Mouse (Mus musculus) MEL (cell line): Measurements from ENCODE around the gene Pigk. TPM values are rescaled to one million over a fixed set of nuclear protein-coding genes. Genes with fewer than 3 reads are reported as not detected.
A peak's percentile ranks its signal among the peaks of the same experiment; 100 is the strongest.

Source experiments
- DNase-seq: peaks from one replicate; pipeline ENCODE4 v3.0.0; 2011; ENCODE audit warnings: low read depth, low spot score
- H3K27ac ChIP-seq: 2 replicates; pipeline ENCODE4 v1.5.1; 2012; ENCODE audit warnings: low read depth, mild to moderate bottlenecking, control low read depth, low read length, moderate library complexity; ENCODE audit not compliant: control insufficient read depth
- H3K27me3 ChIP-seq, 2 experiments: fragments of 150-350 bp in 1 of 2; sonication (generic) in 1 of 2; 2 replicates each; pipeline ENCODE4 v1.6.1; 2012; ENCODE audit warnings: low read length in 2 of 2, mild to moderate bottlenecking in 2 of 2, improper control_type of control experiment in 1 of 2, moderate library complexity in 1 of 2; ENCODE audit not compliant: insufficient read depth in 2 of 2, control insufficient read depth in 1 of 2
- H3K36me3 ChIP-seq, 2 experiments: 2 replicates each; pipeline ENCODE4 v1.6.1; 2012 to 2014; ENCODE audit warnings: low read length in 2 of 2, improper control_type of control experiment in 1 of 2, inconsistent platforms in 1 of 2, mild to moderate bottlenecking in 1 of 2; ENCODE audit not compliant: insufficient read depth in 2 of 2, control insufficient read depth in 1 of 2
- H3K4me1 ChIP-seq, 2 experiments: fragments of 150-350 bp in 1 of 2; sonication (generic) in 1 of 2; 2 replicates each; pipeline ENCODE4 v1.6.1; 2012; ENCODE audit warnings: low read length in 2 of 2, improper control_type of control experiment in 1 of 2, mild to moderate bottlenecking in 1 of 2; ENCODE audit not compliant: insufficient read depth in 2 of 2, control insufficient read depth in 1 of 2
- H3K4me3 ChIP-seq, 2 experiments: fragments of 150-350 bp in 1 of 2; sonication (generic) in 1 of 2; 2 replicates each; pipeline ENCODE4 v1.5.1; 2012; ENCODE audit warnings: low read depth in 2 of 2, low read length in 2 of 2, mild to moderate bottlenecking in 2 of 2, moderate library complexity in 2 of 2, control low read depth in 1 of 2, improper control_type of control experiment in 1 of 2; ENCODE audit not compliant: control insufficient read depth in 1 of 2, insufficient read depth in 1 of 2
- H3K79me2 ChIP-seq: 2 replicates; pipeline ENCODE4 v1.6.1; 2012; ENCODE audit warnings: mild to moderate bottlenecking, low read length, moderate library complexity; ENCODE audit not compliant: control insufficient read depth, poor library complexity, insufficient read depth
- H3K9ac ChIP-seq: 2 replicates; pipeline ENCODE4 v1.6.1; 2012; ENCODE audit warnings: low read depth, mild to moderate bottlenecking, control low read depth, low read length, moderate library complexity; ENCODE audit not compliant: control insufficient read depth, poor library complexity, severe bottlenecking
- H3K9me3 ChIP-seq: fragments of 150-350 bp; sonication (generic); replicated peaks from 2 replicates; pipeline ENCODE4 v1.6.1; 2012; ENCODE audit warnings: mild to moderate bottlenecking, low read length, improper control_type of control experiment, moderate library complexity; ENCODE audit not compliant: insufficient read depth
- BHLHE40 ChIP-seq: IDR thresholded peaks from 2 replicates; pipeline ENCODE4 v1.6.1; 2012; ENCODE audit warnings: low read depth, mild to moderate bottlenecking, inconsistent platforms, low read length, improper control_type of control experiment, borderline replicate concordance
- CHD1 ChIP-seq: IDR thresholded peaks from 2 replicates; pipeline ENCODE4 v1.6.1; 2012; ENCODE audit warnings: low read depth, mild to moderate bottlenecking, inconsistent platforms, low read length, improper control_type of control experiment
- CHD2 ChIP-seq: IDR thresholded peaks from 2 replicates; pipeline ENCODE4 v1.6.1; 2011; ENCODE audit warnings: low read length, improper control_type of control experiment
- CTCF ChIP-seq, 3 experiments: IDR thresholded peaks in 2 of 3; conservative IDR thresholded peaks in 1 of 3; 2 replicates each; pipeline ENCODE4 v1.5.1; 2011 to 2012; ENCODE audit warnings: low read length in 3 of 3, low read depth in 2 of 3, mild to moderate bottlenecking in 2 of 3, improper control_type of control experiment in 1 of 3, inconsistent platforms in 1 of 3, mixed read lengths in 1 of 3, moderate library complexity in 1 of 3; ENCODE audit not compliant: control insufficient read depth in 1 of 3, insufficient read depth in 1 of 3, poor library complexity in 1 of 3, severe bottlenecking in 1 of 3
- EP300 ChIP-seq, 2 experiments: IDR thresholded peaks; 2 replicates each; pipeline ENCODE4 v1.6.1; 2011; ENCODE audit warnings: improper control_type of control experiment in 2 of 2, low read length in 2 of 2, low read depth in 1 of 2, mild to moderate bottlenecking in 1 of 2
- ETS1 ChIP-seq: IDR thresholded peaks from 2 replicates; pipeline ENCODE4 v1.6.1; 2012; ENCODE audit warnings: low read depth, mild to moderate bottlenecking, inconsistent platforms, low read length, improper control_type of control experiment, moderate library complexity
- GABPA ChIP-seq: IDR thresholded peaks from 2 replicates; pipeline ENCODE4 v1.6.1; 2012; ENCODE audit warnings: low read depth, mild to moderate bottlenecking, inconsistent platforms, low read length, improper control_type of control experiment, moderate library complexity
- GATA1 ChIP-seq: IDR thresholded peaks from 2 replicates; pipeline ENCODE4 v1.6.1; 2011; ENCODE audit warnings: low read depth, low read length, improper control_type of control experiment
- JUND ChIP-seq: IDR thresholded peaks from 2 replicates; pipeline ENCODE4 v1.6.1; 2011; ENCODE audit warnings: low read depth, mild to moderate bottlenecking, improper control_type of control experiment, low read length
- KAT2A ChIP-seq: conservative IDR thresholded peaks from 2 replicates; pipeline ENCODE4 v1.6.1; 2012; ENCODE audit warnings: low read depth, low read length, improper control_type of control experiment, inconsistent platforms
- MAFK ChIP-seq: IDR thresholded peaks from 2 replicates; pipeline ENCODE4 v1.6.1; 2011; ENCODE audit warnings: low read depth, mild to moderate bottlenecking, low read length, improper control_type of control experiment, borderline replicate concordance
- MAX ChIP-seq: IDR thresholded peaks from 2 replicates; pipeline ENCODE4 v1.6.1; 2011; ENCODE audit warnings: low read length, improper control_type of control experiment
- MAZ ChIP-seq: IDR thresholded peaks from 2 replicates; pipeline ENCODE4 v1.6.1; 2012; ENCODE audit warnings: low read depth, mild to moderate bottlenecking, inconsistent platforms, low read length, improper control_type of control experiment
- MEF2A ChIP-seq: IDR thresholded peaks from 2 replicates; pipeline ENCODE4 v1.6.1; 2014; ENCODE audit warnings: low read depth, mild to moderate bottlenecking, inconsistent platforms, low read length, improper control_type of control experiment; ENCODE audit not compliant: poor library complexity, insufficient replicate concordance, severe bottlenecking; ENCODE audit errors: extremely low read depth
- MXI1 ChIP-seq: IDR thresholded peaks from 2 replicates; pipeline ENCODE4 v1.6.1; 2011; ENCODE audit warnings: mild to moderate bottlenecking, low read depth, low read length, improper control_type of control experiment
- MYC ChIP-seq: IDR thresholded peaks from 2 replicates; pipeline ENCODE4 v1.6.1; 2011; ENCODE audit warnings: low read depth, mild to moderate bottlenecking, low read length, improper control_type of control experiment, moderate library complexity
- NELFE ChIP-seq: IDR thresholded peaks from 2 replicates; pipeline ENCODE4 v1.6.1; 2011; ENCODE audit warnings: low read depth, low read length, improper control_type of control experiment
- POLR2A ChIP-seq, 2 experiments: IDR thresholded peaks; 2 replicates each; pipeline ENCODE4 v1.6.1; 2011 to 2012; ENCODE audit warnings: low read length in 2 of 2, mild to moderate bottlenecking in 2 of 2, control low read depth in 1 of 2, improper control_type of control experiment in 1 of 2, low read depth in 1 of 2, moderate library complexity in 1 of 2; ENCODE audit not compliant: control insufficient read depth in 1 of 2, insufficient read depth in 1 of 2, poor library complexity in 1 of 2
- POLR2AphosphoS5 ChIP-seq: IDR thresholded peaks from 2 replicates; pipeline ENCODE4 v1.6.1; 2012; ENCODE audit warnings: low read depth, borderline replicate concordance, mild to moderate bottlenecking, inconsistent platforms, low read length, moderate library complexity, mixed read lengths
- RAD21 ChIP-seq: IDR thresholded peaks from 2 replicates; pipeline ENCODE4 v1.6.1; 2011; ENCODE audit warnings: mild to moderate bottlenecking, low read depth, low read length, improper control_type of control experiment
- RCOR1 ChIP-seq: IDR thresholded peaks from 2 replicates; pipeline ENCODE4 v1.6.1; 2012; ENCODE audit warnings: low read depth, mild to moderate bottlenecking, inconsistent platforms, low read length, improper control_type of control experiment
- SIN3A ChIP-seq: IDR thresholded peaks from 2 replicates; pipeline ENCODE4 v1.6.1; 2012; ENCODE audit warnings: low read length, improper control_type of control experiment, inconsistent platforms
- SMC3 ChIP-seq: IDR thresholded peaks from 2 replicates; pipeline ENCODE4 v1.6.1; 2011; ENCODE audit warnings: low read depth, low read length, improper control_type of control experiment
- TAL1 ChIP-seq: IDR thresholded peaks from 2 replicates; pipeline ENCODE4 v1.6.1; 2012; ENCODE audit warnings: mild to moderate bottlenecking, inconsistent platforms, low read length, moderate library complexity, mixed read lengths
- TBP ChIP-seq: IDR thresholded peaks from 2 replicates; pipeline ENCODE4 v1.8.0; 2011; ENCODE audit warnings: low read depth, low read length, improper control_type of control experiment
- TCF12 ChIP-seq: IDR thresholded peaks from 2 replicates; pipeline ENCODE4 v1.6.1; 2014; ENCODE audit warnings: low read depth, mild to moderate bottlenecking, inconsistent platforms, low read length, improper control_type of control experiment, moderate library complexity
- UBTF ChIP-seq: IDR thresholded peaks from 2 replicates; pipeline ENCODE4 v1.6.1; 2012; ENCODE audit warnings: low read depth, mild to moderate bottlenecking, inconsistent platforms, low read length, improper control_type of control experiment, moderate library complexity, borderline replicate concordance; ENCODE audit not compliant: insufficient read depth
- USF1 ChIP-seq: IDR thresholded peaks from 2 replicates; pipeline ENCODE4 v1.6.1; 2014; ENCODE audit warnings: low read depth, mild to moderate bottlenecking, inconsistent platforms, low read length, improper control_type of control experiment, moderate library complexity
- USF2 ChIP-seq, 2 experiments: IDR thresholded peaks; 2 replicates each; pipeline ENCODE4 v1.6.1; 2011 to 2012; ENCODE audit warnings: improper control_type of control experiment in 2 of 2, low read length in 2 of 2, borderline replicate concordance in 1 of 2, inconsistent platforms in 1 of 2, low read depth in 1 of 2, mild to moderate bottlenecking in 1 of 2; ENCODE audit not compliant: insufficient read depth in 1 of 2
- ZKSCAN1 ChIP-seq: IDR thresholded peaks from 2 replicates; pipeline ENCODE4 v1.6.1; 2012; ENCODE audit warnings: low read depth, mild to moderate bottlenecking, inconsistent platforms, low read length, improper control_type of control experiment, moderate library complexity
- ZMIZ1 ChIP-seq: IDR thresholded peaks from 2 replicates; pipeline ENCODE4 v1.6.1; 2012; ENCODE audit warnings: low read depth, mild to moderate bottlenecking, inconsistent platforms, low read length, improper control_type of control experiment, moderate library complexity
- ZNF384 ChIP-seq: IDR thresholded peaks from 2 replicates; pipeline ENCODE4 v1.6.1; 2012; ENCODE audit warnings: low read depth, mild to moderate bottlenecking, inconsistent platforms, low read length, improper control_type of control experiment
- polyA plus RNA-seq, 2 experiments: library from polyadenylated mRNA; stranded (reverse) in 1 of 2; unstranded in 1 of 2; fragments of >175 nt in 1 of 2; fragments of >200 nt in 1 of 2; gene quantifications; 2 replicates each; pipeline versions ENCODE4 v1.2.1 to v1.2.4; 2012; ENCODE audit warnings: low replicate concordance in 2 of 2, low read depth in 1 of 2; ENCODE audit not compliant: insufficient read length in 2 of 2, insufficient read depth in 1 of 2, missing spikeins in 1 of 2
- total RNA-seq: library from RNA; depleted of rRNA; stranded (reverse); fragments of 300-350 nt; gene quantifications from 2 replicates; pipeline ENCODE4 v1.2.3, GENCODE M21; 2012

The Pigk gene
- total and polyA plus RNA-seq, 3 experiments, result 14.6 to 17.8 TPM; not detected in 1

DNA sequence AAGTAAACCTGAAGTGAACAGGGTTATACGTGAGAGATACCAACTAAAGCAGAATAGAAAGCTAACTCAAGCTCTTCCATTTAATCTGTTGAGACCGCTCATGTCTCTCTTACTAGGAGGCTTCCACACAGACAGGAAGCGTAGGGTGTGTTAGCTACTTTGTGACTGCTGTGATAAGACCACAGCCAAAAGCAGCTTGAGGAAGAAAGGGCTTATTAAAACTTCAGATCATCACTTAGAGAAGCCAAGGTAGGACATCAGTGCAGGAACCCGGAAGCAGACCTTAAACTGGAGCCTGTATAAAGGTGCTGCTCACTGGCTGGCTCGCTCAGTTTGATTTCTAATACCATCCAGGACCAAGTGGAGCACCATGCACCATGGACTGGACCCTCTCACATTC, 236.4 kb downstream of the Pigk start (continued):
- TF ChIP-seq USF1 (no peak), ZMIZ1 (0 out of 2 replicates have a peak, but pooled peaks have one; percentile 26), MAX (0 out of 2 replicates have a peak, but pooled peaks have one; percentile 21), RAD21 (no peak), ETS1 (peak; percentile 87), TCF12 (peak; percentile 92), ZKSCAN1 (no peak), KAT2A (no peak), SIN3A (peak; percentile 60; the same call in 1 of the 2 replicates), MAFK (no peak), NELFE (no peak), BHLHE40 (no peak), RCOR1 (peak; percentile 86), UBTF (no peak), EP300 (IDR thresholded peaks at IDR 0.05; ENCODE audit: low read depth in 1 of 2, low read length in 2 of 2) (peak; percentile 92 to 93), CHD1 (no peak)

- peak; percentile 82 for DNase-seq
- Histone ChIP-seq H3K4me3 (peak overlapping the region; percentile 16 to 30), H3K79me2 (no peaks in the 10 kb centered on the region), H3K27ac (peak overlapping the region; percentile 99), H3K36me3 (peaks cover 0 to 38% of the 10 kb centered on the region in 2 experiments; a peak in 2 of 4 replicates), H3K4me1 (peaks cover 23 to 58% of the 10 kb centered on the region in 2 experiments), H3K27me3 (no peaks in the 10 kb centered on the region), H3K9me3 (no peaks in the 10 kb centered on the region), H3K9ac (peak overlapping the region; percentile 59)
- no peak for TF ChIP-seq POLR2AphosphoS5
- TF ChIP-seq MYC, result no peak
- TF ChIP-seq MAZ, result no peak
- no peak for TF ChIP-seq JUND
- TF ChIP-seq MAX, result no peak
- peak; percentile 52 to 59 (median 55) for TF ChIP-seq CTCF (IDR thresholded peaks at IDR 0.05 in 2 of 3, conservative IDR thresholded peaks at IDR 0.05 in 1 of 3; ENCODE audit: control insufficient read depth in 1 of 3, insufficient read depth in 1 of 3, low read depth in 2 of 3, low read length in 3 of 3, poor library complexity in 1 of 3, severe bottlenecking in 1 of 3)
- TF ChIP-seq RAD21, result peak; percentile 31
- no peak for TF ChIP-seq EP300 (IDR thresholded peaks at IDR 0.05; ENCODE audit: low read depth in 1 of 2, low read length in 2 of 2)
- no peak for TF ChIP-seq TAL1
- no peak for TF ChIP-seq BHLHE40
- no peak for TF ChIP-seq MEF2A
- no peak for TF ChIP-seq TBP
- no peak for TF ChIP-seq USF2 (IDR thresholded peaks at IDR 0.05; ENCODE audit: borderline replicate concordance in 1 of 2, insufficient read depth in 1 of 2, low read depth in 1 of 2, low read length in 2 of 2)
- no peak for TF ChIP-seq ZKSCAN1
- no peak for TF ChIP-seq GATA1
- TF ChIP-seq CHD2, result no peak
- no peak for TF ChIP-seq TCF12
- 0 out of 2 replicates have a peak, but pooled peaks have one; percentile 28 for TF ChIP-seq SMC3
- TF ChIP-seq USF1, result no peak
- TF ChIP-seq MAFK, result no peak
- TF ChIP-seq GABPA, result no peak
- TF ChIP-seq MXI1, result no peak
- peak; percentile 6; the same call in 1 of the 2 replicates for TF ChIP-seq SIN3A
- no peak for TF ChIP-seq POLR2A (IDR thresholded peaks at IDR 0.05; ENCODE audit: control insufficient read depth in 1 of 2, insufficient read depth in 1 of 2, low read depth in 1 of 2, low read length in 2 of 2, poor library complexity in 1 of 2)
- TF ChIP-seq RCOR1, result no peak
- TF ChIP-seq ZNF384, result no peak
- TF ChIP-seq UBTF, result no peak
Observed at GRCm38 (mm10) chr3:152950914-152951313, 237.0 kb downstream of the Pigk start.
